Mouse (Mus musculus): ENCODE data around the gene Inppl1. TPM values are rescaled to one million over a fixed set of nuclear protein-coding genes. Genes with fewer than 3 reads are reported as not detected.

Inppl1 gene
- polyA plus RNA-seq, 1 experiment from 2014 or later, result 5.6 TPM

Small RNAs within 50 kb of the gene (microRNA-seq; reads per million reads assigned to microRNA genes)
- not detected for gene Gm22655 (ENCODE audit: borderline number of aligned reads)

Other genes starting within 250 kb of the Inppl1 start
- 30.5 and 33.4 TPM in 2 replicates for gene Clpb, start 174.6 kb downstream of the Inppl1 start, polyA plus RNA-seq (2015; fragmentation: Nextera tagmentation; extraction: Ambion mirVana)
- gene Phox2a, start 19.9 kb downstream of the Inppl1 start, polyA plus RNA-seq (2015; fragmentation: Nextera tagmentation; extraction: Ambion mirVana), result not detected in 2 replicates
- gene Folr2, start 19.0 kb upstream of the Inppl1 start, polyA plus RNA-seq (2015; fragmentation: Nextera tagmentation; extraction: Ambion mirVana), result 3.6 and 3.8 TPM in 2 replicates
- 100 and 102 TPM in 2 replicates for gene Anapc15, start 25.5 kb upstream of the Inppl1 start, polyA plus RNA-seq (2015; fragmentation: Nextera tagmentation; extraction: Ambion mirVana)
- gene Folr1, start 32.6 kb upstream of the Inppl1 start, polyA plus RNA-seq (2015; fragmentation: Nextera tagmentation; extraction: Ambion mirVana), result 0.18 and 0.54 TPM in 2 replicates
- 147 and 148 TPM in 2 replicates for gene Lamtor1, start 67.7 kb upstream of the Inppl1 start, polyA plus RNA-seq (2015; fragmentation: Nextera tagmentation; extraction: Ambion mirVana)
- 0.43 and 0.44 TPM in 2 replicates for gene Tomt, start 68.1 kb upstream of the Inppl1 start, polyA plus RNA-seq (2015; fragmentation: Nextera tagmentation; extraction: Ambion mirVana)
- 5.3 and 7.1 TPM in 2 replicates for gene Lrrc51, start 95.7 kb upstream of the Inppl1 start, polyA plus RNA-seq (2015; fragmentation: Nextera tagmentation; extraction: Ambion mirVana)
- 44.3 and 49.3 TPM in 2 replicates for gene Numa1, start 95.9 kb upstream of the Inppl1 start, polyA plus RNA-seq (2015; fragmentation: Nextera tagmentation; extraction: Ambion mirVana)
- gene Il18bp, start 180.5 kb upstream of the Inppl1 start, polyA plus RNA-seq (2015; fragmentation: Nextera tagmentation; extraction: Ambion mirVana), result 19.2 and 20.2 TPM in 2 replicates
- gene Rnf121, start 227.2 kb upstream of the Inppl1 start, polyA plus RNA-seq (2015; fragmentation: Nextera tagmentation; extraction: Ambion mirVana), result 18.6 and 19.2 TPM in 2 replicates
- 21.1 and 25.4 TPM in 2 replicates for gene Xndc1, start 227.3 kb upstream of the Inppl1 start, polyA plus RNA-seq (2015; fragmentation: Nextera tagmentation; extraction: Ambion mirVana)
- 0.74 and 0.96 TPM in 2 replicates for gene Xntrpc, start 227.5 kb upstream of the Inppl1 start, polyA plus RNA-seq (2015; fragmentation: Nextera tagmentation; extraction: Ambion mirVana)
- not detected in 2 replicates for gene Trpc2, start 244.9 kb upstream of the Inppl1 start, polyA plus RNA-seq (2015; fragmentation: Nextera tagmentation; extraction: Ambion mirVana)